Mouse (Mus musculus) MEL (cell line): Measurements from ENCODE around the gene Pxn. TPM values are rescaled to one million over a fixed set of nuclear protein-coding genes. Genes with fewer than 3 reads are reported as not detected.

Source experiments
- DNase-seq: peaks from one replicate; pipeline ENCODE4 v3.0.0; 2011; ENCODE audit warnings: low read depth, low spot score
- H3K27ac ChIP-seq: 2 replicates; pipeline ENCODE4 v1.5.1; 2012; ENCODE audit warnings: low read depth, mild to moderate bottlenecking, control low read depth, low read length, moderate library complexity; ENCODE audit not compliant: control insufficient read depth
- H3K27me3 ChIP-seq, 2 experiments: fragments of 150-350 bp in 1 of 2; sonication (generic) in 1 of 2; 2 replicates each; pipeline ENCODE4 v1.6.1; 2012; ENCODE audit warnings: low read length in 2 of 2, mild to moderate bottlenecking in 2 of 2, improper control_type of control experiment in 1 of 2, moderate library complexity in 1 of 2; ENCODE audit not compliant: insufficient read depth in 2 of 2, control insufficient read depth in 1 of 2
- H3K36me3 ChIP-seq, 2 experiments: 2 replicates each; pipeline ENCODE4 v1.6.1; 2012 to 2014; ENCODE audit warnings: low read length in 2 of 2, improper control_type of control experiment in 1 of 2, inconsistent platforms in 1 of 2, mild to moderate bottlenecking in 1 of 2; ENCODE audit not compliant: insufficient read depth in 2 of 2, control insufficient read depth in 1 of 2
- H3K4me1 ChIP-seq, 2 experiments: fragments of 150-350 bp in 1 of 2; sonication (generic) in 1 of 2; 2 replicates each; pipeline ENCODE4 v1.6.1; 2012; ENCODE audit warnings: low read length in 2 of 2, improper control_type of control experiment in 1 of 2, mild to moderate bottlenecking in 1 of 2; ENCODE audit not compliant: insufficient read depth in 2 of 2, control insufficient read depth in 1 of 2
- H3K4me3 ChIP-seq, 2 experiments: fragments of 150-350 bp in 1 of 2; sonication (generic) in 1 of 2; 2 replicates each; pipeline ENCODE4 v1.5.1; 2012; ENCODE audit warnings: low read depth in 2 of 2, low read length in 2 of 2, mild to moderate bottlenecking in 2 of 2, moderate library complexity in 2 of 2, control low read depth in 1 of 2, improper control_type of control experiment in 1 of 2; ENCODE audit not compliant: control insufficient read depth in 1 of 2, insufficient read depth in 1 of 2
- H3K79me2 ChIP-seq: 2 replicates; pipeline ENCODE4 v1.6.1; 2012; ENCODE audit warnings: mild to moderate bottlenecking, low read length, moderate library complexity; ENCODE audit not compliant: control insufficient read depth, poor library complexity, insufficient read depth
- H3K9ac ChIP-seq: 2 replicates; pipeline ENCODE4 v1.6.1; 2012; ENCODE audit warnings: low read depth, mild to moderate bottlenecking, control low read depth, low read length, moderate library complexity; ENCODE audit not compliant: control insufficient read depth, poor library complexity, severe bottlenecking
- H3K9me3 ChIP-seq: fragments of 150-350 bp; sonication (generic); replicated peaks from 2 replicates; pipeline ENCODE4 v1.6.1; 2012; ENCODE audit warnings: mild to moderate bottlenecking, low read length, improper control_type of control experiment, moderate library complexity; ENCODE audit not compliant: insufficient read depth
- BHLHE40 ChIP-seq: IDR thresholded peaks from 2 replicates; pipeline ENCODE4 v1.6.1; 2012; ENCODE audit warnings: low read depth, mild to moderate bottlenecking, inconsistent platforms, low read length, improper control_type of control experiment, borderline replicate concordance
- EP300 ChIP-seq, 2 experiments: IDR thresholded peaks; 2 replicates each; pipeline ENCODE4 v1.6.1; 2011; ENCODE audit warnings: improper control_type of control experiment in 2 of 2, low read length in 2 of 2, low read depth in 1 of 2, mild to moderate bottlenecking in 1 of 2
- HCFC1 ChIP-seq: IDR thresholded peaks from 2 replicates; pipeline ENCODE4 v1.6.1; 2012; ENCODE audit warnings: low read depth, mild to moderate bottlenecking, inconsistent platforms, low read length, improper control_type of control experiment, moderate library complexity
- KAT2A ChIP-seq: conservative IDR thresholded peaks from 2 replicates; pipeline ENCODE4 v1.6.1; 2012; ENCODE audit warnings: low read depth, low read length, improper control_type of control experiment, inconsistent platforms
- MAZ ChIP-seq: IDR thresholded peaks from 2 replicates; pipeline ENCODE4 v1.6.1; 2012; ENCODE audit warnings: low read depth, mild to moderate bottlenecking, inconsistent platforms, low read length, improper control_type of control experiment
- MEF2A ChIP-seq: IDR thresholded peaks from 2 replicates; pipeline ENCODE4 v1.6.1; 2014; ENCODE audit warnings: low read depth, mild to moderate bottlenecking, inconsistent platforms, low read length, improper control_type of control experiment; ENCODE audit not compliant: poor library complexity, insufficient replicate concordance, severe bottlenecking; ENCODE audit errors: extremely low read depth
- MXI1 ChIP-seq: IDR thresholded peaks from 2 replicates; pipeline ENCODE4 v1.6.1; 2011; ENCODE audit warnings: mild to moderate bottlenecking, low read depth, low read length, improper control_type of control experiment
- MYB ChIP-seq: IDR thresholded peaks from 2 replicates; pipeline ENCODE4 v1.6.1; 2011; ENCODE audit warnings: mild to moderate bottlenecking, low read depth, low read length, improper control_type of control experiment
- MYC ChIP-seq: IDR thresholded peaks from 2 replicates; pipeline ENCODE4 v1.6.1; 2011; ENCODE audit warnings: low read depth, mild to moderate bottlenecking, low read length, improper control_type of control experiment, moderate library complexity
- NRF1 ChIP-seq: IDR thresholded peaks from 2 replicates; pipeline ENCODE4 v1.6.1; 2014; ENCODE audit warnings: low read depth, mild to moderate bottlenecking, inconsistent platforms, low read length, improper control_type of control experiment, moderate library complexity; ENCODE audit not compliant: poor library complexity, insufficient read depth, severe bottlenecking
- POLR2A ChIP-seq, 2 experiments: IDR thresholded peaks; 2 replicates each; pipeline ENCODE4 v1.6.1; 2011 to 2012; ENCODE audit warnings: low read length in 2 of 2, mild to moderate bottlenecking in 2 of 2, control low read depth in 1 of 2, improper control_type of control experiment in 1 of 2, low read depth in 1 of 2, moderate library complexity in 1 of 2; ENCODE audit not compliant: control insufficient read depth in 1 of 2, insufficient read depth in 1 of 2, poor library complexity in 1 of 2
- POLR2AphosphoS2 ChIP-seq: IDR thresholded peaks from 2 replicates; pipeline ENCODE4 v1.6.1; 2011; ENCODE audit warnings: low read length, improper control_type of control experiment
- POLR2AphosphoS5 ChIP-seq: IDR thresholded peaks from 2 replicates; pipeline ENCODE4 v1.6.1; 2012; ENCODE audit warnings: low read depth, borderline replicate concordance, mild to moderate bottlenecking, inconsistent platforms, low read length, moderate library complexity, mixed read lengths
- SIN3A ChIP-seq: IDR thresholded peaks from 2 replicates; pipeline ENCODE4 v1.6.1; 2012; ENCODE audit warnings: low read length, improper control_type of control experiment, inconsistent platforms
- UBTF ChIP-seq: IDR thresholded peaks from 2 replicates; pipeline ENCODE4 v1.6.1; 2012; ENCODE audit warnings: low read depth, mild to moderate bottlenecking, inconsistent platforms, low read length, improper control_type of control experiment, moderate library complexity, borderline replicate concordance; ENCODE audit not compliant: insufficient read depth
- polyA plus RNA-seq, 2 experiments: library from polyadenylated mRNA; stranded (reverse) in 1 of 2; unstranded in 1 of 2; fragments of >175 nt in 1 of 2; fragments of >200 nt in 1 of 2; gene quantifications; 2 replicates each; pipeline versions ENCODE4 v1.2.1 to v1.2.4; 2012; ENCODE audit warnings: low replicate concordance in 2 of 2, low read depth in 1 of 2; ENCODE audit not compliant: insufficient read length in 2 of 2, insufficient read depth in 1 of 2, missing spikeins in 1 of 2
- total RNA-seq: library from RNA; depleted of rRNA; stranded (reverse); fragments of 300-350 nt; gene quantifications from 2 replicates; pipeline ENCODE4 v1.2.3, GENCODE M21; 2012

The Pxn gene
- total and polyA plus RNA-seq, 3 experiments = 15.2 to 167 (median 29.2) TPM

GRCm38 (mm10) chr5:115491771-115492322 lies 14.6 kb upstream of the Pxn start:
- peak; percentile 75 for DNase-seq
- no peaks in the 10 kb centered on the region for H3K9me3 ChIP-seq
- peak overlapping the region; percentile 35 for H3K9ac ChIP-seq
- peak overlapping the region; percentile 56 for H3K27ac ChIP-seq
- no peaks in the 10 kb centered on the region for H3K27me3 ChIP-seq
- peak in 1 of 2 experiments; percentile 46; a peak in 2 of 4 replicates for TF ChIP-seq POLR2A (IDR thresholded peaks at IDR 0.05; ENCODE audit: control insufficient read depth in 1 of 2, insufficient read depth in 1 of 2, low read depth in 1 of 2, low read length in 2 of 2, poor library complexity in 1 of 2)
- no peak for TF ChIP-seq NRF1
- peak overlapping the region; percentile 25 to 27 for H3K4me3 ChIP-seq
- peaks cover 0 to 8% of the 10 kb centered on the region in 2 experiments; a peak in 2 of 4 replicates for H3K36me3 ChIP-seq
- peaks cover 0 to 10% of the 10 kb centered on the region in 2 experiments; a peak in 2 of 4 replicates for H3K4me1 ChIP-seq
- no peaks in the 10 kb centered on the region for H3K79me2 ChIP-seq

- Histone ChIP-seq H3K9ac (no peak overlapping the region; the same call in 1 of the 2 replicates), H3K4me3 (no peak overlapping the region), H3K36me3 (peaks cover 0 to 8% of the 10 kb centered on the region in 2 experiments; a peak in 2 of 4 replicates), H3K27ac (no peak overlapping the region), H3K79me2 (no peaks in the 10 kb centered on the region), H3K27me3 (no peaks in the 10 kb centered on the region), H3K9me3 (no peaks in the 10 kb centered on the region), H3K4me1 (peaks cover 0 to 10% of the 10 kb centered on the region in 2 experiments; a peak in 2 of 4 replicates)
- DNase-seq = peak; percentile 63
- no peak for TF ChIP-seq UBTF
- no peak for TF ChIP-seq SIN3A
- TF ChIP-seq HCFC1 = no peak
- TF ChIP-seq MEF2A = no peak
- no peak for TF ChIP-seq KAT2A
- no peak for TF ChIP-seq MYB
- TF ChIP-seq MAZ = no peak
- TF ChIP-seq POLR2AphosphoS5 = no peak
- TF ChIP-seq MXI1 = no peak
- no peak for TF ChIP-seq BHLHE40
- no peak for TF ChIP-seq NRF1
- TF ChIP-seq MYC = no peak
- TF ChIP-seq POLR2AphosphoS2 = no peak
- TF ChIP-seq EP300 (IDR thresholded peaks at IDR 0.05; ENCODE audit: low read depth in 1 of 2, low read length in 2 of 2) = no peak
These were observed 13.7 kb upstream of the Pxn start for GRCm38 (mm10) chr5:115492711-115493335.
